Comparison of ENCODE assay signal across 10 mouse cellular contexts in genomic region chr2:168423551-168423950, GRCm38 (mm10).
DNase-seq lines count a peak whose midpoint lies in the region; ATAC-seq and TF ChIP-seq lines count a peak whose summit lies in the region.
"Had no signal": no experiment of that assay in that cellular context is flagged by ENCODE, and none has a peak within 500 bp of the region (broad histone marks: within the 10 kb centered on the region; RNA-seq: fewer than 3 reads in every experiment).

No protein-coding gene starts in this region.

- no peaks in the 10 kb centered on the region for H3K27me3 ChIP-seq in forebrain, embryonic 14.5 days (replicated peaks; ENCODE audit: control insufficient read depth, insufficient read depth, low read length)
- peaks cover 19% of the 10 kb centered on the region; the same call in 1 of the 2 replicates for H3K27me3 ChIP-seq in forebrain, embryonic 10.5 days (ENCODE audit: poor library complexity, severe bottlenecking)
- H3K27me3 ChIP-seq in heart, embryonic 12.5 days (replicated peaks) = peaks cover 66% of the 10 kb centered on the region
- H3K27me3 ChIP-seq: embryonic facial prominence, embryonic 15.5 days had no signal

- WGBS in forebrain, embryonic 14.5 days = 52% methylated on average over 6 of the region's 6 CpGs
- 67% methylated on average over 6 of the region's 6 CpGs for WGBS in forebrain, embryonic 10.5 days
- 57% methylated on average over 6 of the region's 6 CpGs for WGBS in heart, embryonic 12.5 days

- H3K4me1 ChIP-seq in forebrain, embryonic 14.5 days (ENCODE audit: control insufficient read depth, insufficient read depth, low read length) = no peaks in the 10 kb centered on the region
- H3K4me1 ChIP-seq in forebrain, embryonic 10.5 days = peaks cover 10% of the 10 kb centered on the region
- no peaks in the 10 kb centered on the region for H3K4me1 ChIP-seq in heart, embryonic 12.5 days (replicated peaks)
- H3K4me1 ChIP-seq: heart, embryonic 13.5 days had no signal

- no peaks in the 10 kb centered on the region for H3K36me3 ChIP-seq in forebrain, embryonic 14.5 days (ENCODE audit: control insufficient read depth, insufficient read depth, low read length)
- no peaks in the 10 kb centered on the region for H3K36me3 ChIP-seq in forebrain, embryonic 10.5 days (replicated peaks)
- H3K36me3 ChIP-seq in heart, embryonic 12.5 days = no peaks in the 10 kb centered on the region
- H3K36me3 ChIP-seq: embryonic facial prominence, embryonic 15.5 days; heart, embryonic 13.5 days had no signal

- DNase-seq in forebrain, embryonic 14.5 days (ENCODE audit: low spot score) = peak; percentile 53
- DNase-seq in forebrain, embryonic 10.5 days (ENCODE audit: extremely low spot score, low spot score) = no peak
- DNase-seq in left cerebral cortex, postnatal 4 days = peak; percentile 46
- DNase-seq in left cerebral cortex, adult 8-10 months (ENCODE audit: low spot score in 2 of 2) = no peak
- peak; percentile 45 for DNase-seq in brain, embryonic 14.5 days (ENCODE audit: low read depth)
- no peak for DNase-seq in Muller cell, postnatal 12 days (ENCODE audit: inconsistent ontology term)

- H3K9ac ChIP-seq in forebrain, embryonic 14.5 days (ENCODE audit: low read length) = no peak overlapping the region
- H3K9ac ChIP-seq in heart, embryonic 12.5 days = no peak overlapping the region
- H3K9ac ChIP-seq: embryonic facial prominence, embryonic 15.5 days; heart, embryonic 13.5 days had no signal

- TF ChIP-seq POLR2A in brain, embryonic 14.5 days (IDR thresholded peaks at IDR 0.05; ENCODE audit: borderline replicate concordance, extremely low read depth, insufficient read depth, insufficient read length, poor library complexity, severe bottlenecking) = no peak

- TF ChIP-seq CTCF in brain, embryonic 14.5 days (IDR thresholded peaks at IDR 0.05; ENCODE audit: borderline replicate concordance, extremely low read depth, insufficient read depth, insufficient read length) = peak; percentile 55; the same call in 1 of the 2 replicates

- H3K4me3 ChIP-seq in forebrain, embryonic 14.5 days (ENCODE audit: low read depth, low read length) = no peak overlapping the region
- no peak overlapping the region for H3K4me3 ChIP-seq in forebrain, embryonic 10.5 days
- H3K4me3 ChIP-seq in heart, embryonic 12.5 days = no peak overlapping the region
- H3K4me3 ChIP-seq: embryonic facial prominence, embryonic 15.5 days; heart, embryonic 13.5 days had no signal

- intact Hi-C loops in left cerebral cortex, postnatal 4 days (cut with DNase I) = no loop called here

- no peaks in the 10 kb centered on the region for H3K9me3 ChIP-seq in forebrain, embryonic 14.5 days (replicated peaks; ENCODE audit: control insufficient read depth, low read length)
- peaks cover 17% of the 10 kb centered on the region; the same call in 1 of the 2 replicates for H3K9me3 ChIP-seq in forebrain, embryonic 10.5 days
- H3K9me3 ChIP-seq in heart, embryonic 12.5 days (replicated peaks) = peaks cover 19% of the 10 kb centered on the region
- H3K9me3 ChIP-seq: embryonic facial prominence, embryonic 15.5 days had no signal

- no peak for ATAC-seq in forebrain, embryonic 14.5 days
- ATAC-seq in megakaryocyte progenitor cell, adult 5-6 weeks (replicated peaks; ENCODE audit: poor library complexity) = 0 out of 2 replicates have a peak, but pooled peaks have one; percentile 39
- ATAC-seq in heart, embryonic 12.5 days (ENCODE audit: insufficient number of reproducible peaks, low FRiP score) = no peak

- no peak overlapping the region for H3K27ac ChIP-seq in forebrain, embryonic 14.5 days (ENCODE audit: low read depth, low read length)
- H3K27ac ChIP-seq in forebrain, embryonic 10.5 days = no peak overlapping the region
- H3K27ac ChIP-seq in heart, embryonic 12.5 days (ENCODE audit: poor library complexity, severe bottlenecking) = no peak overlapping the region
- H3K27ac ChIP-seq: embryonic facial prominence, embryonic 15.5 days; heart, embryonic 13.5 days had no signal

- no peak overlapping the region for H3K4me2 ChIP-seq in forebrain, embryonic 14.5 days (ENCODE audit: low read length)
- no peak overlapping the region for H3K4me2 ChIP-seq in heart, embryonic 12.5 days
- H3K4me2 ChIP-seq: embryonic facial prominence, embryonic 15.5 days; heart, embryonic 13.5 days had no signal

Comparison
In these comparisons a context has a peak if more than half of its experiments do, and no peak if none do; other contexts are left out.
1. DNase-seq: peak in forebrain, embryonic 14.5 days (single experiment), left cerebral cortex, postnatal 4 days (single experiment) and brain, embryonic 14.5 days (single experiment); none in forebrain, embryonic 10.5 days (single experiment), left cerebral cortex, adult 8-10 months (0 of 2) and Muller cell, postnatal 12 days (single experiment).